Mouse (Mus musculus) CH12.LX (cell line): ENCODE data around the gene Celf2.

ENCODE experiments used
- BHLHE40 ChIP-seq: IDR thresholded peaks from 2 replicates; pipeline ENCODE4 v1.6.1; 2011; ENCODE audit warnings: mild to moderate bottlenecking, low read depth, low read length, improper control_type of control experiment
- CHD1 ChIP-seq: IDR thresholded peaks from 2 replicates; pipeline ENCODE4 v1.6.1; 2012; ENCODE audit warnings: low read depth, low read length, improper control_type of control experiment, inconsistent platforms
- CTCF ChIP-seq, 2 experiments: IDR thresholded peaks in 1 of 2; conservative IDR thresholded peaks in 1 of 2; 2 replicates each; pipeline ENCODE4 v1.5.1; 2011 to 2012; ENCODE audit warnings: low read depth in 2 of 2, low read length in 2 of 2, improper control_type of control experiment in 1 of 2, inconsistent platforms in 1 of 2, mild to moderate bottlenecking in 1 of 2, moderate library complexity in 1 of 2
- MAFK ChIP-seq: IDR thresholded peaks from 2 replicates; pipeline ENCODE4 v1.6.1; 2011; ENCODE audit warnings: low read length, improper control_type of control experiment; ENCODE audit not compliant: insufficient replicate concordance
- MAX ChIP-seq: IDR thresholded peaks from 2 replicates; pipeline ENCODE4 v1.6.1; 2011; ENCODE audit warnings: low read length, improper control_type of control experiment
- MAZ ChIP-seq: IDR thresholded peaks from 2 replicates; pipeline ENCODE4 v1.6.1; 2012; ENCODE audit warnings: low read depth, mild to moderate bottlenecking, inconsistent platforms, low read length, improper control_type of control experiment, moderate library complexity
- MEF2A ChIP-seq: IDR thresholded peaks from 2 replicates; pipeline ENCODE4 v1.6.1; 2014; ENCODE audit warnings: low read depth, mild to moderate bottlenecking, inconsistent platforms, low read length, improper control_type of control experiment, borderline replicate concordance
- MYC ChIP-seq: IDR thresholded peaks from 2 replicates; pipeline ENCODE4 v1.6.1; 2011; ENCODE audit warnings: low read depth, mild to moderate bottlenecking, improper control_type of control experiment, low read length
- POLR2A ChIP-seq: IDR thresholded peaks from 2 replicates; pipeline ENCODE4 v1.6.1; 2011; ENCODE audit warnings: low read depth, mild to moderate bottlenecking, improper control_type of control experiment, low read length
- SMC3 ChIP-seq: IDR thresholded peaks from 2 replicates; pipeline ENCODE4 v1.6.1; 2011; ENCODE audit warnings: low read depth, low read length, improper control_type of control experiment
- TCF12 ChIP-seq: IDR thresholded peaks from 2 replicates; pipeline ENCODE4 v1.6.1; 2014; ENCODE audit warnings: low read depth, mild to moderate bottlenecking, inconsistent platforms, low read length, improper control_type of control experiment
- ZKSCAN1 ChIP-seq: IDR thresholded peaks from 2 replicates; pipeline ENCODE4 v1.6.1; 2012; ENCODE audit warnings: low read depth, inconsistent platforms, low read length, improper control_type of control experiment, borderline replicate concordance

GRCm38 (mm10) chr2:7093414-7093813 is 415.9 kb downstream of the Celf2 start:
- TF ChIP-seq CTCF (conservative IDR thresholded peaks at IDR 0.05 in 1 of 2, IDR thresholded peaks at IDR 0.05 in 1 of 2; ENCODE audit: low read depth in 2 of 2, low read length in 2 of 2): no peak
- no peak for TF ChIP-seq MAX
- no peak for TF ChIP-seq POLR2A
- TF ChIP-seq ZKSCAN1: no peak
- no peak for TF ChIP-seq MEF2A
- TF ChIP-seq BHLHE40: no peak
- no peak for TF ChIP-seq CHD1
- TF ChIP-seq MAFK: no peak
- no peak for TF ChIP-seq TCF12
- TF ChIP-seq MYC: no peak
- TF ChIP-seq SMC3: no peak
- no peak for TF ChIP-seq MAZ
